Mouse (Mus musculus) neural tube, embryonic 13.5 days (tissue): ENCODE data around the gene Gm9803. TPM values are rescaled to one million over a fixed set of nuclear protein-coding genes. Genes with fewer than 3 reads are reported as not detected.

ENCODE experiments used
- ATAC-seq: fragments of 200-750 bp; cut with Nextera tagmentation; 2 replicates; pipeline ENCODE4 v1.8.0; 2017; ENCODE audit warnings: low read depth, mild to moderate bottlenecking, moderate TSS enrichment, moderate library complexity
- H3K27ac ChIP-seq: fragments of 300-500 bp; sonication (generic); replicated peaks from 2 replicates; pipeline ENCODE4 v1.5.1; 2015; ENCODE audit warnings: moderate library complexity, mild to moderate bottlenecking, inconsistent platforms
- H3K27me3 ChIP-seq: fragments of 300-500 bp; sonication (generic); 2 replicates; pipeline ENCODE4 v1.6.1; 2015; ENCODE audit warnings: mild to moderate bottlenecking, inconsistent platforms
- H3K36me3 ChIP-seq: fragments of 300-500 bp; sonication (generic); 2 replicates; pipeline ENCODE4 v1.6.1; 2015; ENCODE audit warnings: mild to moderate bottlenecking, inconsistent platforms
- H3K4me1 ChIP-seq: fragments of 300-500 bp; sonication (generic); replicated peaks from 2 replicates; pipeline ENCODE4 v1.6.1; 2015; ENCODE audit warnings: inconsistent platforms
- H3K4me2 ChIP-seq: fragments of 300-500 bp; sonication (generic); 2 replicates; pipeline ENCODE4 v1.6.1; 2015; ENCODE audit warnings: inconsistent platforms, mild to moderate bottlenecking, moderate library complexity
- H3K4me3 ChIP-seq: fragments of 300-500 bp; sonication (generic); 2 replicates; pipeline ENCODE4 v1.5.1; 2015; ENCODE audit warnings: mild to moderate bottlenecking, inconsistent platforms
- H3K9ac ChIP-seq: fragments of 300-500 bp; sonication (generic); 2 replicates; pipeline ENCODE4 v1.6.1; 2015; ENCODE audit warnings: moderate library complexity, mild to moderate bottlenecking, inconsistent platforms
- H3K9me3 ChIP-seq: fragments of 300-500 bp; sonication (generic); 2 replicates; pipeline ENCODE4 v1.6.1; 2016; ENCODE audit warnings: inconsistent platforms
- WGBS: fragments of 180-500 bp; shearing (Covaris S2); methylation state at CpG from one replicate; pipeline ENCODE4 v1.1.7; 2015; 5-methylcytosine and 5-hydroxymethylcytosine counted together
- polyA plus RNA-seq: library from polyadenylated mRNA; unstranded; fragments of >200 nt; fragmentation: Nextera tagmentation; extraction: Ambion mirVana; gene quantifications from 2 replicates; pipeline ENCODE4 v1.2.1, GENCODE M21; 2015

Gm9803 gene
- polyA plus RNA-seq, 1 experiment from 2014 or later = 24.5 TPM

- Histone ChIP-seq H3K27me3 (no peaks in the 10 kb centered on the region), H3K4me2 (no peak overlapping the region), H3K36me3 (no peaks in the 10 kb centered on the region), H3K27ac (no peak overlapping the region), H3K4me3 (no peak overlapping the region), H3K9ac (no peak overlapping the region), H3K9me3 (peaks cover 5% of the 10 kb centered on the region; the same call in 1 of the 2 replicates), H3K4me1 (peaks cover 6% of the 10 kb centered on the region; the same call in 1 of the 2 replicates)
- no peak for ATAC-seq
- WGBS = 25% methylated on average over 3 of the region's 3 CpGs
Measured at GRCm38 (mm10) chr10:43550923-43551322, 27.0 kb downstream of the Gm9803 start.

- H3K27ac ChIP-seq = no peak overlapping the region
- H3K27me3 ChIP-seq = no peaks in the 10 kb centered on the region
- peaks cover 5% of the 10 kb centered on the region; the same call in 1 of the 2 replicates for H3K9me3 ChIP-seq
- H3K9ac ChIP-seq = no peak overlapping the region
- H3K4me3 ChIP-seq = no peak overlapping the region
- 35% methylated on average over 3 of the region's 3 CpGs for WGBS
- no peak overlapping the region for H3K4me2 ChIP-seq
- H3K4me1 ChIP-seq = peaks cover 6% of the 10 kb centered on the region; the same call in 1 of the 2 replicates
- no peaks in the 10 kb centered on the region for H3K36me3 ChIP-seq
- peak; percentile 45; the same call in 1 of the 2 replicates for ATAC-seq
Measured at GRCm38 (mm10) chr10:43551388-43551787, 27.5 kb downstream of the Gm9803 start.

- 92% methylated on average over 5 of the region's 5 CpGs for WGBS
- Histone ChIP-seq H3K9me3 (peaks cover 5% of the 10 kb centered on the region; the same call in 1 of the 2 replicates), H3K27ac (no peak overlapping the region), H3K4me3 (no peak overlapping the region), H3K4me1 (no peaks in the 10 kb centered on the region), H3K9ac (no peak overlapping the region), H3K27me3 (no peaks in the 10 kb centered on the region), H3K36me3 (no peaks in the 10 kb centered on the region), H3K4me2 (no peak overlapping the region)
- ATAC-seq = no peak
Measured at GRCm38 (mm10) chr10:43557630-43558165, 33.8 kb downstream of the Gm9803 start.

GRCm38 (mm10) chr10:43559313-43559712 is 35.4 kb downstream of the Gm9803 start:
- H3K4me1 ChIP-seq = no peaks in the 10 kb centered on the region
- H3K9ac ChIP-seq = no peak overlapping the region
- ATAC-seq = no peak
- H3K36me3 ChIP-seq = no peaks in the 10 kb centered on the region
- no peak overlapping the region for H3K4me2 ChIP-seq
- H3K27me3 ChIP-seq = no peaks in the 10 kb centered on the region
- H3K9me3 ChIP-seq = no peaks in the 10 kb centered on the region
- H3K27ac ChIP-seq = no peak overlapping the region
- no peak overlapping the region for H3K4me3 ChIP-seq
- 84% methylated on average over 11 of the region's 11 CpGs for WGBS

GRCm38 (mm10) chr10:43560765-43561164 is 36.9 kb downstream of the Gm9803 start:
- H3K4me3 ChIP-seq = no peak overlapping the region
- no peak for ATAC-seq
- H3K9me3 ChIP-seq = no peaks in the 10 kb centered on the region
- no peaks in the 10 kb centered on the region for H3K4me1 ChIP-seq
- no peak overlapping the region for H3K27ac ChIP-seq
- 26% methylated on average over 2 of the region's 2 CpGs for WGBS
- no peaks in the 10 kb centered on the region for H3K36me3 ChIP-seq
- H3K4me2 ChIP-seq = no peak overlapping the region
- H3K27me3 ChIP-seq = no peaks in the 10 kb centered on the region
- no peak overlapping the region for H3K9ac ChIP-seq

- Histone ChIP-seq H3K27me3 (no peaks in the 10 kb centered on the region), H3K9me3 (no peaks in the 10 kb centered on the region), H3K4me3 (no peak overlapping the region), H3K27ac (no peak overlapping the region), H3K36me3 (no peaks in the 10 kb centered on the region), H3K9ac (no peak overlapping the region), H3K4me1 (no peaks in the 10 kb centered on the region), H3K4me2 (no peak overlapping the region)
- 84% methylated on average over 2 of the region's 2 CpGs for WGBS
- no peak for ATAC-seq
Measured at GRCm38 (mm10) chr10:43561311-43561710, 37.4 kb downstream of the Gm9803 start.

Other genes with a start within 250 kb of the Gm9803 start
- 3.0 and 3.5 TPM in 2 replicates for gene Bend3, start 45.3 kb upstream of the Gm9803 start, polyA plus RNA-seq
- gene 1700021F05Rik, start 16.9 kb downstream of the Gm9803 start, polyA plus RNA-seq = 63.9 and 64.8 TPM in 2 replicates
- 1,087 and 1,092 TPM in 2 replicates for gene Cd24a, start 54.2 kb downstream of the Gm9803 start, polyA plus RNA-seq